Mouse (Mus musculus) hindbrain, embryonic 10.5 days (tissue): ENCODE measurements around the gene Ttc23l. TPM values are rescaled to one million over a fixed set of nuclear protein-coding genes. Genes with fewer than 3 reads are reported as not detected.
"Not testable (repeated sequence)": the region's sequence is repeated elsewhere in the genome, so short reads cannot be mapped to it uniquely, and the experiment has no call there.

Source experiments
- DNase-seq: peaks from one replicate; pipeline ENCODE4 v3.0.0-alpha.2; 2017; ENCODE audit warnings: low spot score
- H3K27ac ChIP-seq: fragments of 300-500 bp; sonication (generic); 2 replicates; pipeline ENCODE4 v1.5.1; 2016; ENCODE audit warnings: mild to moderate bottlenecking, moderate library complexity
- H3K27me3 ChIP-seq: fragments of 300-500 bp; sonication (generic); 2 replicates; pipeline ENCODE4 v1.6.1; 2016; ENCODE audit warnings: mild to moderate bottlenecking; ENCODE audit not compliant: poor library complexity, insufficient read depth, severe bottlenecking
- H3K36me3 ChIP-seq: fragments of 300-500 bp; sonication (generic); 2 replicates; pipeline ENCODE4 v1.6.1; 2016; ENCODE audit warnings: mild to moderate bottlenecking, moderate library complexity
- H3K4me1 ChIP-seq: fragments of 300-500 bp; sonication (generic); replicated peaks from 2 replicates; pipeline ENCODE4 v1.6.1; 2016; ENCODE audit warnings: mild to moderate bottlenecking
- H3K4me3 ChIP-seq: fragments of 300-500 bp; sonication (generic); 2 replicates; pipeline ENCODE4 v1.5.1; 2016; ENCODE audit warnings: mild to moderate bottlenecking, moderate library complexity
- H3K9me3 ChIP-seq: fragments of 300-500 bp; sonication (generic); 2 replicates; pipeline ENCODE4 v1.6.1; 2016; ENCODE audit warnings: mild to moderate bottlenecking, moderate library complexity
- WGBS: fragments of 180-500 bp; shearing (Covaris S2); methylation state at CpG from one replicate; pipeline ENCODE4 v1.1.7; 2016; 5-methylcytosine and 5-hydroxymethylcytosine counted together
- polyA plus RNA-seq: library from polyadenylated mRNA; unstranded; fragments of >200 nt; fragmentation: Nextera tagmentation; extraction: Ambion mirVana; gene quantifications from 2 replicates; pipeline ENCODE4 v1.2.1, GENCODE M21; 2016

Ttc23l gene
- polyA plus RNA-seq, 1 experiment from 2014 or later, result not detected

DNA sequence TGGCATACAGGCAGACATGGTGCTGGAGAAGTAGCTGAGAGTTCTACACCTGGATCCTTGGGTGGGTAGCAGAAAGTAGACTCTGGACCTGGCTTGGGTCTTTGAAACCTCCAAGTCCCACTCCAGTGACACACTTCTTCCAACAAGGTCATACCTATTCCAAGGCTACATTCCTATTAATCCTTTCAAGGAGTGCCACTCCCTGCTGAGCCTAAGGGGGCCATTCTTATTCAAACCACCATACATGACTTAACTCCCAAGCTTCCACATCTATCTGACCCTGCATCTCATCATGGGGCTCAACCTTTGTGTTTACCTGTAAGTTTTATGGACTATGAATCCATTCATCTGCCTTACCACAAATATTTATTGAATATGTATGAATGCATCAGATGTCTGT, 3.8 kb upstream of the Ttc23l start:
- H3K27me3 ChIP-seq, result no peaks in the 10 kb centered on the region
- H3K4me1 ChIP-seq, result no peaks in the 10 kb centered on the region
- no peaks in the 10 kb centered on the region for H3K9me3 ChIP-seq
- DNase-seq, result no peak
- peaks cover 15% of the 10 kb centered on the region for H3K36me3 ChIP-seq
- no peak overlapping the region for H3K4me3 ChIP-seq
- H3K27ac ChIP-seq, result no peak overlapping the region

DNA sequence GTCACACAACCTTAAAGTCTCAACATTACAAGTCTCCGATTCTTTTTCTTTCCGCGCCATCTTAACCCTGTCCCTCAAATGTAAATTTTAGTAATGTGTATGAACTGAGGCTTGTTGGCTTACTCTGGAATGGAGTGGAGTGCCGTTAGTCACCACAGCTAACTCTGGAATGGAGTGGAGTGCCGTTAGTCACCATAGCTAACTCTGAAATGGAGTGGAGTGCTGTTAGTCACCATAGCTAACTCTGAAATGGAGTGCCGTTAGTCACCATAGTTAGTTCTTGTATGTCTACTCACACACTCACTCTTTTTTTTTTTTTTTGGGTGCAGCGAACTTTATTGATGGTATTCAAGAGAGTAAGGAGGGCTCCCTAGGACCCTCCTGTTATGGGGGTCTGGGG, 1.5 kb upstream of the Ttc23l start:
- no peaks in the 10 kb centered on the region for H3K36me3 ChIP-seq
- no peak for DNase-seq
- H3K9me3 ChIP-seq, result no peaks in the 10 kb centered on the region
- no peak overlapping the region for H3K27ac ChIP-seq
- no peaks in the 10 kb centered on the region for H3K4me1 ChIP-seq
- WGBS, result 96% methylated on average over 7 of the region's 7 CpGs
- H3K27me3 ChIP-seq, result no peaks in the 10 kb centered on the region
- no peak overlapping the region for H3K4me3 ChIP-seq

DNA sequence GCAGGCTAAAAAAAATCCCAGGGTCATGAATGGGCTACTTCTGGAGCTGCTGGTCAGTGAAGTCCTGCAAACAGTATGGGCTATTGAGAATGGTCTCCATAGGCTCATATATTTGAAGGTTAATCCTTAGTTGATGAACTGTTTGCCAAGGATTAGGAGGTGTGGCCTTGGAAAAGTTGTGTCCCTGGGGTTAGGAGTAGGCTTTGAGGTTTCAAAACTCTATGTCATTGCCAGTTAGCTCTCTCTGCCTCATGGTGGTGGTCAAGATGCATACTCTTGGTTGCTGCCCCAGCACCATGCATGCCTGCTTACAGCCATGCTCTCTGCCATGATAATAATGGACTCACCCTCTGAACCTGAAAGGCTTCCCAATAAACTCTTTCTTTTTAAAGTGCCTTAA, 4.1 kb downstream of the Ttc23l start:
- no peaks in the 10 kb centered on the region for H3K4me1 ChIP-seq
- H3K9me3 ChIP-seq, result no peaks in the 10 kb centered on the region
- no peak overlapping the region for H3K4me3 ChIP-seq
- H3K36me3 ChIP-seq, result no peaks in the 10 kb centered on the region
- no peaks in the 10 kb centered on the region for H3K27me3 ChIP-seq
- H3K27ac ChIP-seq, result no peak overlapping the region
- no peak for DNase-seq

DNA sequence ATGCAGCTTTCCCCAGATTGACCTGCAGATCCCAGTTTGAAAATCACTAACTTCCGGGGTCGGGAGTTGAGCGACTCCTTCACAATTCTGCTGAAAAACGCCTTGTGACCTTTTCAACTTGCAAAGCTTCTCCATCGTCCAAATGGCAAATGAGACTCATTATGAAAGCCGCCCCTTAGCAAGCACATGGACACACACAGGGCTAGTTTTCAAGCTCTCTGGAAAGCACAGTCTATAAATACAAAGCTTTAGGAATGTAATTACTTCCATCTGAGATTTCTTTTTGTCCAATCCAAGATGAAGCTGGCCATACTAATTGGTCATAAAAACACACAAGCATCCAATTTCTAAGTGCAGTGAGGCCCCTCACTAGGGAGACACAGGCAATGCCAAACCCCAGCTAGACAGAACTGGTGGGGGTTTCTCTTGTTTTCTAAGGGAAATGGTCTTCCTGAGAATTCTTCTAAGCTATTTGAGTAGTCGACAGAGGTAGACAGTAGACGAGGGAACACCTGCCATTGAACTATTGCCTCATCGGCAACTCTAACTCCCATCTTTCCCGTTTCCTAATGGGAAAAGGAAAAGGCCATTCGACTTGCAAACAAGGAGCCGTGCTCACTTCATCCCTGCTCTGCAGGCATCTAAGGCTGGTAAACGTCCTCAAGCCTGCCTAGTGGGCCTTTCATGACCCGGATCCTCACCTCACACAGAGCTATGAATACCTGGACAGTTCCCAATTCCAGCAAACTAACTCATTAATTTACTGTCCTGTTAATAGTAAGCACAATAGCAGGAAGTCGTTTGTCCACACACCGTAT, 18.0 kb downstream of the Ttc23l start:
- Histone ChIP-seq H3K27me3 (no peaks in the 10 kb centered on the region), H3K4me3 (no peak overlapping the region), H3K9me3 (no peaks in the 10 kb centered on the region), H3K36me3 (no peaks in the 10 kb centered on the region), H3K27ac (no peak overlapping the region), H3K4me1 (no peaks in the 10 kb centered on the region)
- 78% methylated on average over 16 of the region's 16 CpGs for WGBS
- DNase-seq, result no peak

DNA sequence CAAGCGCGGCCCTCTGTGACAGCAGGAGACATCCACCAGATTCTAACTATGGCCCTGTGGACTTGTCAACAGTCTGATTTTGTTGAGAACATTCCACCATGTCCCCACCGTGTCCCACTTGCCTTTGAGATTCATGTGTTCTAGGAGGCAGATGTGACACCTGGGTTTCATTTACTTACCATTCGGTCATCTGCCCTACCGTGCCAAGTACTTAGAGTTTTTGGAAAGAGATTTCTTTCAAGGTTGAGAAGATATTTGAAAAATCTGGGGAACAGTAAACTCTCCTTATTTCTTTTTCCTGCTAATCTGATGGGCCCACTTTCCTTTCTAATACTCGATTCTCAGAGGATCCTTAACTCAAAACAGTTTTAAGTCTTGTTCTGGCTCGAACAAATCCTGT, 22.5 kb downstream of the Ttc23l start:
- no peak overlapping the region for H3K27ac ChIP-seq
- no peak for DNase-seq
- H3K27me3 ChIP-seq, result no peaks in the 10 kb centered on the region
- H3K4me3 ChIP-seq, result no peak overlapping the region
- WGBS, result 81% methylated on average over 7 of the region's 7 CpGs
- H3K36me3 ChIP-seq, result no peaks in the 10 kb centered on the region
- H3K9me3 ChIP-seq, result no peaks in the 10 kb centered on the region
- no peaks in the 10 kb centered on the region for H3K4me1 ChIP-seq

DNA sequence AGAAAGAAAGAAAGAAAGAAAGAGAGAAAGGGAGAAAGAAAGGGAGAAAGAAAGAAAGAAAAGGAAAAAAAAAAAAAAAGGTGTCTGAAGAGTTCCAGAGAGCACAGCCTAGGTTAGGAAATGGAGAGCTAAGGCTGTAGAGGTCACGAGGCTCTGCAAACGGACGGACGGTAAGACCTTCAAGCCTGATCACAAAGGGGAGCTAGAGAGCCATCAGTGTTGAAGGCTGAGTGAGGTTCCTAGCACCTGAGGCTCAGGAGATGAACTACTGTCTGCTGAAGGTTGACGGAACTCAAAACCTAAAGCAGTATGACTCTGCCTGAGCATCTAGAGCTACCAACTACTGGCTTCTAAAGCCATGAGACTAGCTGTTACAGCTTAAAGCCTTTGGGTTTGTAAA, 23.9 kb downstream of the Ttc23l start:
- no peaks in the 10 kb centered on the region for H3K27me3 ChIP-seq
- no peak overlapping the region for H3K27ac ChIP-seq
- DNase-seq, result no peak
- no peak overlapping the region for H3K4me3 ChIP-seq
- 87% methylated on average over 5 of the region's 5 CpGs for WGBS
- H3K36me3 ChIP-seq, result no peaks in the 10 kb centered on the region
- no peaks in the 10 kb centered on the region for H3K9me3 ChIP-seq
- H3K4me1 ChIP-seq, result no peaks in the 10 kb centered on the region

DNA sequence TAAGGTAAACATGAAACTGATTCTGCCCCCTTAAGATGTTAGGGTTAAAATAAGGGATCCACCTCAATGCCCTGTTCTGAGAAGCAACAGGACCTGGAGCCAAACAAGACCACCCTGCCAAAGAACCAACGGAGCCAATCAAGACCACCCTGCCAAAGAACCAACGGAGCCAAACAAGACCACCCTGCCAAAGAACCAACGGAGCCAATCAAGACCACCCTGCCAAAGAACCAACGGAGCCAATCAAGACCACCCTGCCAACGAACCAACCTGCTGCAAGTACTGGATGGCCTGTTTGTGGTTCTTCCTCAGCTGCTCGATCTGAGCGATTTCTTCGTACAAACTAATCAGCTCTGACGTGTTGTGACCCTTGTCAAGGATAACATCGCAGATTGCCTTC, 25.1 kb downstream of the Ttc23l start:
- not testable (repeated sequence) for H3K27ac ChIP-seq, DNase-seq, H3K27me3 ChIP-seq, H3K9me3 ChIP-seq, H3K36me3 ChIP-seq, H3K4me1 ChIP-seq, H3K4me3 ChIP-seq
- 89% methylated on average over 10 of the region's 10 CpGs for WGBS

DNA sequence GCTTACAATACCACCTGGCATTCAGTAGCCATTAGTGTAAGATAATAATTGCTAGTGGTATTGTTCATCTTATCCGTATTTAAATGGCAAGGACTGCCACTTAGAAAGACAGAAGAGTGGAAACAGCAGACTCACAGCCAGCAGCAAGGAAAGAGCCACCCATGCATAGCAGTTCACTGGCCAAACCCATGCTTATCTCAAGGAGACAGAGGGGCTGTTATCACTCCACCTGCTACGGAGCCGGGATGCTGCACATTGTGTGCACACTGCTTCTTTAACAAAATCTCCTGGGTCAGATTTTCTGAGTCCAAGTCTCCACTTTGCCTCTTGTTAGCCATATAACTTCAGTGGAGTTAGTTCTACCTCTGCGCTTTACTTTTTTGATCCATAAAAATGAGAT, 27.1 kb downstream of the Ttc23l start:
- Histone ChIP-seq H3K4me1 (no peaks in the 10 kb centered on the region), H3K36me3 (no peaks in the 10 kb centered on the region), H3K4me3 (no peak overlapping the region), H3K27me3 (no peaks in the 10 kb centered on the region), H3K27ac (no peak overlapping the region), H3K9me3 (no peaks in the 10 kb centered on the region)
- 90% methylated on average over 4 of the region's 4 CpGs for WGBS
- no peak for DNase-seq

DNA sequence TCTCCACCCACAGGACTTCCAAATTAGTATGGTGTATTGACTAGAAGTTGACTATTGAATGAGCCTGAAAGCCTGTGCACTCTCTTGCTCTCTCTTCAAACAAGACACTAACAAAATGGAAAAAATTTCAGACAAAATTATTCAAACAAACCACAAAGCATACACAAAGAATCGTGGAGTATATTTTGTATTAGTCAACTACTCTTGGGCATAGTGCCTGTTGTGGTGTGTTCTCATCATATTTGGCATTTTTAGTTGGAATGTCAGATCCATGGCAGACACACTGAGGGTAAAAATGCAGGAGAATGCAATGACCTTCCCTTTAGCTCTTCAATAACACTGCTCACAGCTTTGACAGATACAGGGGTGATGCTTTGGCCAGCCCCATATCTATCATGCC, 32.6 kb downstream of the Ttc23l start:
- no peaks in the 10 kb centered on the region for H3K36me3 ChIP-seq
- no peak overlapping the region for H3K4me3 ChIP-seq
- no peaks in the 10 kb centered on the region for H3K9me3 ChIP-seq
- WGBS, result 72% methylated on average over 1 of the region's 1 CpGs
- no peaks in the 10 kb centered on the region for H3K27me3 ChIP-seq
- no peak for DNase-seq
- H3K4me1 ChIP-seq, result no peaks in the 10 kb centered on the region
- no peak overlapping the region for H3K27ac ChIP-seq

DNA sequence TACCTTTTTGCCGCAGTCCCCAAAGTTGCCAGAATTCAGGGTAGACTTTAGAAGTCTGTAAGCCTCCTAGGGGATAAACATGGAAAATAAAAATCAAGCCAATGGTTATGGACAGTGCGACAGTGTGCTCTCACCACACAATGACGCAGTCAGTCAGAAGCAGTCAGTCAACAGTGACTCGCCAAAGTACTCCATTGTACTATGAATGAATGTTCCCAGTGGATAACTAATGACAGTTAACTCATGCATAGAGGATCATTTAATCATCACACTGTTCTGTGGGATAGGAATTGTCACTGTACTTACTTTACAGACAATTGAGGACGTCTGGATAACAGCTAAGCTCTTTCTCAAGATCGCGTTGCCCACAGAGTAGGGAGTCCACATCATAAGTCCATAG, 43.3 kb downstream of the Ttc23l start:
- Histone ChIP-seq H3K27me3 (no peaks in the 10 kb centered on the region), H3K4me3 (no peak overlapping the region), H3K27ac (no peak overlapping the region), H3K4me1 (no peaks in the 10 kb centered on the region), H3K36me3 (no peaks in the 10 kb centered on the region), H3K9me3 (no peaks in the 10 kb centered on the region)
- no peak for DNase-seq
- WGBS, result 87% methylated on average over 7 of the region's 7 CpGs

DNA sequence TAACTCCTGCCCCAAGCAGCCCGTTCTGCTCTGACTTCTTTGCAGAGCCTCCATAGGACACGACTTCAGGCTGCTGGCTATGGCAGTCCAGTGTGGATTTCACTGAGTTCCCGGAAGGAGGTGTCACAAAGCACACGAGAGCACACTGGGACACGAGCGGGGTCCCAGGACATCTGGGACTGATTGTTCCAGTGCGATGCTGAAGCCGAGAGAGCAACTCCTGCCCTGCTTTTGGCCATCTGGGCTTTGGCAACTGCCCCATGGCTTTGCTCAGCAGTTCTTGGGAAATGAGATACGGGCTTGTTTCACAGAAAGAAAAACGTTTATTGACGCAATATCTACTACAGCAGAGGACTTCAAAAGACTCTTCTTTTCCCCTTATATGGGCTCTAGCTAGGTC, 52.4 kb downstream of the Ttc23l start:
- H3K27ac ChIP-seq, result no peak overlapping the region
- H3K4me3 ChIP-seq, result no peak overlapping the region
- WGBS, result 64% methylated on average over 11 of the region's 11 CpGs
- no peaks in the 10 kb centered on the region for H3K27me3 ChIP-seq
- DNase-seq, result peak; percentile 14
- H3K36me3 ChIP-seq, result no peaks in the 10 kb centered on the region
- H3K9me3 ChIP-seq, result no peaks in the 10 kb centered on the region
- no peaks in the 10 kb centered on the region for H3K4me1 ChIP-seq

DNA sequence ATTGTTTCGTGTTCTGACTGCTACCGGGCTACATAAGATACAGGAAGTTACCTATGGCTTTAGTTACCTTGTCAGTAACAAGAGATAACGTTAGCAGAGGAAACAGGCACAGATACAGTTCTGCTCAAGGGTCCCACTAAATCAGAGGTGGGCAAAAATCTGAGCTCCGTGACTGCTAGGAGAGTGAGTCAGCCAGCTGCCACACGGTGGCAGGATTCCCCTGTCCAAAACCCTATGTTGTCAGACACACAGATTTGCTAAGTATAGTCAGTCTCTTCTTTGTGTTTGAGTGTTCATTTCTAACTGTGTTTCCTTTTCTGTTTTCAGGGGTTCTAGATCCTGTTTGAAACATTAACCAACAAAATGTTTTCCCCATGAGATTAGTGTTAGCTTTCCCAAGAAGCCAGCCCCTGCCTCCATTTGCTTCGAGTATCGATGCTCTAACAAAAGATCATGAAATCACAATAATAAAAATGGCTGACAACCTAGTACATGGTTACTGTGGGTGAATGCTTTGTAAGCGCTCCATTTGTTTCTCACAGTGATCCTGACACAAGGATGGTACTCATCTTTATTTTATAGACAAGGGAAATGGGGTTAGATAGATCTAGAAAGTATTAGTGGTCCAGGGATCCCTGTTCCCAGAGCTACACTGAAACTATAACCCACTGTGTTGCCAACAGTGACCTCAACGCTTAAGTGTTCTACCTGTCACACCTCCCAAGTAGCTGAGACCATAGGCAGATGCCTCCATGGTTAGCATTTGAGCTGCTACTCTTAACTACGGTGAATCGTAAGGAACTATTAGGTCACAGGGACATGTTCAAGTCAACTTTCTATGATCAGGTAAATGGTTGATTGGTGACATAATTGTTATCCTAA, 57.4 kb downstream of the Ttc23l start:
- 59% methylated on average over 11 of the region's 11 CpGs for WGBS
- peaks cover 4% of the 10 kb centered on the region for H3K36me3 ChIP-seq
- no peaks in the 10 kb centered on the region for H3K4me1 ChIP-seq
- no peaks in the 10 kb centered on the region for H3K9me3 ChIP-seq
- H3K27me3 ChIP-seq, result no peaks in the 10 kb centered on the region
- DNase-seq, result peak; percentile 66
- H3K4me3 ChIP-seq, result no peak overlapping the region
- peak overlapping the region; percentile 71 for H3K27ac ChIP-seq

DNA sequence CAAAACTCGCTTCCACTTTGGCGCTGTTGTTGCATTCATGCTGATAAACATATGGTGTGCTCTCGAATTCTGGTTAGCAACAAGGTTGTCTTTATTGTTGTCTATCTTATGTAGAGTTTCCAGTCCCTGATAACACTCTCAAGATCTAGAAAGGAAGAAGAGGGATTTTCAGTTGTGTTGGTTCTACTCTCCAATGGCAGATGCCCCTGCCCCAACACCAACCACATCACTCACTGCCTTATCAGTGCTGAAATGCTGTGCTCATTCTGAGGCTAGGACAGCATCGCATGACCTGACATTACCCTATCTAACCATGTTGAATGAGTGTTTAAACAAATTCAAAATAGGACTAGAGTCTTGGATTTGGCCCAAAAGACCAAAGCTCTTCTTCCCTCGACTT, 58.4 kb downstream of the Ttc23l start:
- H3K27ac ChIP-seq, result no peak overlapping the region
- H3K36me3 ChIP-seq, result peaks cover 12% of the 10 kb centered on the region
- no peak for DNase-seq
- no peaks in the 10 kb centered on the region for H3K27me3 ChIP-seq
- no peak overlapping the region for H3K4me3 ChIP-seq
- H3K9me3 ChIP-seq, result no peaks in the 10 kb centered on the region
- 87% methylated on average over 5 of the region's 5 CpGs for WGBS
- no peaks in the 10 kb centered on the region for H3K4me1 ChIP-seq
